Mouse (Mus musculus): Measurements from ENCODE around the gene Sod3. TPM values are rescaled to one million over a fixed set of nuclear protein-coding genes. Genes with fewer than 3 reads are reported as not detected.

Sod3 gene
- not detected in 2 replicates for polyA plus RNA-seq (2011; ENCODE audit: insufficient read depth, insufficient read length, low replicate concordance, missing spikeins)

- H3K27ac ChIP-seq (ENCODE audit: control insufficient read depth, insufficient read depth, low read depth, low read length, poor library complexity), result no peak within 1 kb of the TSS
- no peak within 1 kb of the TSS for H3K4me3 ChIP-seq (replicated peaks; ENCODE audit: control insufficient read depth, low read depth, low read length)
- 46% methylated on average over 11 of the region's 11 CpGs for WGBS
- no peaks in the 10 kb centered on the region for H3K4me1 ChIP-seq (ENCODE audit: control insufficient read depth, insufficient read depth, low read length)
- no peak for TF ChIP-seq POLR2A (IDR thresholded peaks at IDR 0.05; ENCODE audit: borderline replicate concordance, control insufficient read depth, low read depth, low read length)
Observed at GRCm38 (mm10) chr5:52363468-52364150, at the start of gene Sod3. Sod3 (plus strand) TSS chr5:52363791.

- 82% methylated on average over 7 of the region's 7 CpGs for WGBS
- TF ChIP-seq POLR2A (IDR thresholded peaks at IDR 0.05; ENCODE audit: borderline replicate concordance, control insufficient read depth, low read depth, low read length) (no peak), CTCF (IDR thresholded peaks at IDR 0.05; ENCODE audit: control insufficient read depth, insufficient read depth, low read length) (no peak)
- no peaks in the 10 kb centered on the region for H3K4me1 ChIP-seq (ENCODE audit: control insufficient read depth, insufficient read depth, low read length)
Observed at GRCm38 (mm10) chr5:52316926-52317325, 46.7 kb upstream of the Sod3 start.

GRCm38 (mm10) chr5:52319499-52319898, 44.1 kb upstream of the Sod3 start:
- TF ChIP-seq CTCF (IDR thresholded peaks at IDR 0.05; ENCODE audit: control insufficient read depth, insufficient read depth, low read length) (no peak), POLR2A (IDR thresholded peaks at IDR 0.05; ENCODE audit: borderline replicate concordance, control insufficient read depth, low read depth, low read length) (no peak)
- 42% methylated on average over 8 of the region's 8 CpGs for WGBS
- Histone ChIP-seq H3K4me1 (ENCODE audit: control insufficient read depth, insufficient read depth, low read length) (no peaks in the 10 kb centered on the region), H3K27ac (ENCODE audit: control insufficient read depth, insufficient read depth, low read depth, low read length, poor library complexity) (no peak overlapping the region), H3K4me3 (replicated peaks; ENCODE audit: control insufficient read depth, low read depth, low read length) (no peak overlapping the region)

More at GRCm38 (mm10) chr5:52316926-52317325, 46.7 kb upstream of the Sod3 start:
- Histone ChIP-seq H3K27ac (ENCODE audit: control insufficient read depth, insufficient read depth, low read depth, low read length, poor library complexity) (no peak overlapping the region), H3K4me3 (replicated peaks; ENCODE audit: control insufficient read depth, low read depth, low read length) (no peak overlapping the region)

DNA sequence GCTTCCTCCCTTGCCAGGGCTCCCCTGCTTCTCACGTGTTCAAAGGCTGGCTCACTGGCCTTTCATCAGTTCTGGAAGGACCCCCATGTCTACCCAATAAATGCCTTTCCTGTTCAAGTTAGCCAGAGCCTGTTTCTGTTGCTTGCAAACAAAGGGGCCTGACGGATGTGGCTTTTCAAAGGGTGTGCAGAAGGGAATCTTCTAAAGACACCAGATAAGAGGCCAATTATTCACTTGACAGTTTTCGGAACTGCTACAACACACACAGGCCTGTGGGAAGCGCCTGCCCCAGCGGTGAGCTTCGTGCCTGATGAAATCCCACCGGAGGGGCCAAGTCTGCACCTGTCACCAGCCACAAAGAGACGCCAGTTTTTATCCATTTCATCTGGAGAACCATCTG, 31.5 kb upstream of the Sod3 start:
- WGBS, result 56% methylated on average over 8 of the region's 8 CpGs
- no peaks in the 10 kb centered on the region for H3K4me1 ChIP-seq (ENCODE audit: control insufficient read depth, insufficient read depth, low read length)
- no peak for TF ChIP-seq POLR2A (IDR thresholded peaks at IDR 0.05; ENCODE audit: borderline replicate concordance, control insufficient read depth, low read depth, low read length)
- no peak for TF ChIP-seq CTCF (IDR thresholded peaks at IDR 0.05; ENCODE audit: control insufficient read depth, insufficient read depth, low read length)
- H3K4me3 ChIP-seq (replicated peaks; ENCODE audit: control insufficient read depth, low read depth, low read length), result no peak overlapping the region
- H3K27ac ChIP-seq (ENCODE audit: control insufficient read depth, insufficient read depth, low read depth, low read length, poor library complexity), result no peak overlapping the region

GRCm38 (mm10) chr5:52335590-52335989, 28.0 kb upstream of the Sod3 start:
- no peaks in the 10 kb centered on the region for H3K4me1 ChIP-seq (ENCODE audit: control insufficient read depth, insufficient read depth, low read length)
- TF ChIP-seq POLR2A (IDR thresholded peaks at IDR 0.05; ENCODE audit: borderline replicate concordance, control insufficient read depth, low read depth, low read length) (no peak), CTCF (IDR thresholded peaks at IDR 0.05; ENCODE audit: control insufficient read depth, insufficient read depth, low read length) (no peak)
- no peak overlapping the region for H3K4me3 ChIP-seq (replicated peaks; ENCODE audit: control insufficient read depth, low read depth, low read length)
- 71% methylated on average over 3 of the region's 3 CpGs for WGBS
- H3K27ac ChIP-seq (ENCODE audit: control insufficient read depth, insufficient read depth, low read depth, low read length, poor library complexity), result no peak overlapping the region

- TF ChIP-seq CTCF (IDR thresholded peaks at IDR 0.05; ENCODE audit: control insufficient read depth, insufficient read depth, low read length) (no peak), POLR2A (IDR thresholded peaks at IDR 0.05; ENCODE audit: borderline replicate concordance, control insufficient read depth, low read depth, low read length) (no peak)
- H3K27ac ChIP-seq (ENCODE audit: control insufficient read depth, insufficient read depth, low read depth, low read length, poor library complexity), result no peak overlapping the region
- H3K4me3 ChIP-seq (replicated peaks; ENCODE audit: control insufficient read depth, low read depth, low read length), result no peak overlapping the region
- WGBS, result 89% methylated on average over 2 of the region's 2 CpGs
- no peaks in the 10 kb centered on the region for H3K4me1 ChIP-seq (ENCODE audit: control insufficient read depth, insufficient read depth, low read length)
Observed at GRCm38 (mm10) chr5:52339134-52339533, 24.5 kb upstream of the Sod3 start.

DNA sequence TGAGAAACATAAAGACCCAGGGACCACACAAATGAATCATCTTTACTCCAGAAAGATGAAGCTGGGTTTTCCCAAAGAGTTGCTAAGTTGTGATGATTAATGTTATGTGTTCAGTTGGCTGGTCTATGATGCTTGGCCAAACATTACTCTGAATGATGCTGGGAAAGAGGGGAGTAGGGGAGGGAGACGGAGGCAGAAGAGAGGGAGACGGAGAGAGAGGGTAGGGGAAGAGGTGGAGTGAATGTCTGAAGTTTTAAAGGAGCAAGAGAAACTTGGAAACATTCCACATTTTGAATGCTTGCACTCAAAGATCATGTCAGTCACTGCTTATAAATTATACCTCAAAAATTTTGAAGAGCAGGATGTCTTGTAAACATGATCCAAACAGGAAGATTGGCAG, 16.7 kb upstream of the Sod3 start:
- 86% methylated on average over 2 of the region's 2 CpGs for WGBS
- TF ChIP-seq CTCF (IDR thresholded peaks at IDR 0.05; ENCODE audit: control insufficient read depth, insufficient read depth, low read length) (no peak), POLR2A (IDR thresholded peaks at IDR 0.05; ENCODE audit: borderline replicate concordance, control insufficient read depth, low read depth, low read length) (no peak)
- Histone ChIP-seq H3K4me3 (replicated peaks; ENCODE audit: control insufficient read depth, low read depth, low read length) (no peak overlapping the region), H3K27ac (ENCODE audit: control insufficient read depth, insufficient read depth, low read depth, low read length, poor library complexity) (no peak overlapping the region), H3K4me1 (ENCODE audit: control insufficient read depth, insufficient read depth, low read length) (no peaks in the 10 kb centered on the region)

DNA sequence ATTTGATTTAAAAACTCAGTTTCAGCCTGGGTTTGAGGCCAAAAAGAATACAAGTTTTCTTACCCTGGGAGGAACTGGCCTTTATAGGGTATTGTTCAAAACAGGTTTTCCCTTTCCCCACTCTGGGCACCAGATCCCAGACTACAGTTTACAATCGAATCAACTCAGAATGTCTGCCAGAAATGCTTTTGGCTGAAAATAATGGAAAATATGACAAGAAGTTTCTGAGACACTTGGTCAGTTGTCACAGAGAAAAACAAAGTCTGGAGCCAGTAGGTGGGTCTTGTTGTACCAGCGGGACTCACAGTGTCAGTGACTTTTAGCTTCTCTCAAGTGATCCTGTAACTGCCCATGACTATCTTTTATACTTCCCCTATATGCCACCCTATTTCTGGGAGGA, 13.1 kb upstream of the Sod3 start:
- Histone ChIP-seq H3K4me1 (ENCODE audit: control insufficient read depth, insufficient read depth, low read length) (no peaks in the 10 kb centered on the region), H3K27ac (ENCODE audit: control insufficient read depth, insufficient read depth, low read depth, low read length, poor library complexity) (no peak overlapping the region), H3K4me3 (replicated peaks; ENCODE audit: control insufficient read depth, low read depth, low read length) (no peak overlapping the region)
- WGBS, result 73% methylated on average over 2 of the region's 2 CpGs
- TF ChIP-seq CTCF (IDR thresholded peaks at IDR 0.05; ENCODE audit: control insufficient read depth, insufficient read depth, low read length) (no peak), POLR2A (IDR thresholded peaks at IDR 0.05; ENCODE audit: borderline replicate concordance, control insufficient read depth, low read depth, low read length) (no peak)

GRCm38 (mm10) chr5:52351561-52351960, 12.0 kb upstream of the Sod3 start:
- Histone ChIP-seq H3K27ac (ENCODE audit: control insufficient read depth, insufficient read depth, low read depth, low read length, poor library complexity) (no peak overlapping the region), H3K4me1 (ENCODE audit: control insufficient read depth, insufficient read depth, low read length) (no peaks in the 10 kb centered on the region), H3K4me3 (replicated peaks; ENCODE audit: control insufficient read depth, low read depth, low read length) (no peak overlapping the region)
- TF ChIP-seq POLR2A (IDR thresholded peaks at IDR 0.05; ENCODE audit: borderline replicate concordance, control insufficient read depth, low read depth, low read length), result no peak
- WGBS, result 82% methylated on average over 2 of the region's 2 CpGs
